18 mouse cellular contexts compared by ENCODE assay signal in genomic region chr8:113489436-113490107, GRCm38 (mm10).
"Had no signal": no experiment of that assay in that cellular context is flagged by ENCODE, and none has a peak within 500 bp of the region (broad histone marks: within the 10 kb centered on the region; RNA-seq: fewer than 3 reads in every experiment).

No protein-coding gene starts in this region.

- H3K9ac ChIP-seq: kidney, embryonic 15.5 days; limb, embryonic 12.5 days; limb, embryonic 15.5 days; liver, embryonic 14.5 days; liver, postnatal 0 days; lung, embryonic 15.5 days; midbrain, embryonic 15.5 days had no signal

- ATAC-seq: liver, postnatal 0 days; midbrain, embryonic 15.5 days had no signal

- H3K4me3 ChIP-seq: kidney, embryonic 15.5 days; limb, embryonic 12.5 days; limb, embryonic 15.5 days; lung, embryonic 15.5 days; megakaryocyte, embryonic 14.5 days; midbrain, embryonic 10.5 days; midbrain, embryonic 15.5 days had no signal

- H3K27ac ChIP-seq: kidney, embryonic 15.5 days; limb, embryonic 12.5 days; limb, embryonic 15.5 days; liver, embryonic 14.5 days; lung, embryonic 15.5 days; midbrain, embryonic 10.5 days; midbrain, embryonic 15.5 days had no signal

- H3K4me2 ChIP-seq: kidney, embryonic 15.5 days; limb, embryonic 12.5 days; limb, embryonic 15.5 days; liver, embryonic 11.5 days; lung, embryonic 15.5 days; midbrain, embryonic 15.5 days had no signal

- H3K9me3 ChIP-seq: kidney, embryonic 15.5 days; limb, embryonic 12.5 days; limb, embryonic 15.5 days; lung, embryonic 15.5 days; midbrain, embryonic 10.5 days; midbrain, embryonic 15.5 days had no signal

- DNase-seq: kidney, adult 8-10 months; kidney, postnatal 10 days; kidney, postnatal 36 days; left cerebral cortex, postnatal 4 days; liver, postnatal 0 days; lung, postnatal 10 days; lung, postnatal 36 days; thymus, adult 18-20 months; thymus, postnatal 36 days had no signal

- H3K27me3 ChIP-seq: kidney, embryonic 15.5 days; limb, embryonic 12.5 days; limb, embryonic 15.5 days; lung, embryonic 15.5 days; megakaryocyte, embryonic 14.5 days; midbrain, embryonic 15.5 days had no signal

- H3K36me3 ChIP-seq: kidney, embryonic 15.5 days; limb, embryonic 12.5 days; limb, embryonic 15.5 days; lung, embryonic 15.5 days; midbrain, embryonic 10.5 days; midbrain, embryonic 15.5 days had no signal

- H3K4me1 ChIP-seq: kidney, embryonic 15.5 days; limb, embryonic 12.5 days; limb, embryonic 15.5 days; lung, embryonic 15.5 days; megakaryocyte, embryonic 14.5 days; midbrain, embryonic 10.5 days; midbrain, embryonic 15.5 days had no signal
